Mouse (Mus musculus) ES-E14 (cell line): ENCODE results near the gene Timm50. TPM values are rescaled to one million over a fixed set of nuclear protein-coding genes. Genes with fewer than 3 reads are reported as not detected.

Experiments used
- DNase-seq: peaks from one replicate; pipeline ENCODE4 v3.0.0-alpha.2; 2013; ENCODE audit warnings: low read depth, low spot score
- H3K27ac ChIP-seq: 2 replicates; pipeline ENCODE4 v1.5.1; 2012; ENCODE audit warnings: low read depth, mild to moderate bottlenecking, low read length, moderate library complexity, mixed read lengths; ENCODE audit not compliant: poor library complexity, insufficient read depth, severe bottlenecking
- H3K36me3 ChIP-seq: 2 replicates; pipeline ENCODE4 v1.6.1; 2012; ENCODE audit warnings: mild to moderate bottlenecking, low read length, moderate library complexity, mixed read lengths; ENCODE audit not compliant: control insufficient read depth, poor library complexity, insufficient read depth, severe bottlenecking
- H3K4me1 ChIP-seq, 2 experiments: fragments of 150-350 bp in 1 of 2; sonication (generic) in 1 of 2; 2 replicates each; pipeline ENCODE4 v1.6.1; 2012; ENCODE audit warnings: low read length in 2 of 2, mild to moderate bottlenecking in 1 of 2, mixed read lengths in 1 of 2; ENCODE audit not compliant: control insufficient read depth in 2 of 2, insufficient read depth in 2 of 2, poor library complexity in 1 of 2
- H3K4me3 ChIP-seq, 2 experiments: fragments of 150-350 bp in 1 of 2; sonication (generic) in 1 of 2; 2 replicates each; pipeline ENCODE4 v1.5.1; 2012; ENCODE audit warnings: low read length in 2 of 2, low read depth in 1 of 2, mild to moderate bottlenecking in 1 of 2, mixed read lengths in 1 of 2; ENCODE audit not compliant: insufficient read depth in 1 of 2, poor library complexity in 1 of 2, severe bottlenecking in 1 of 2
- H3K9ac ChIP-seq: 2 replicates; pipeline ENCODE4 v1.6.1; 2012; ENCODE audit warnings: low read depth, mild to moderate bottlenecking, low read length, mixed read lengths; ENCODE audit not compliant: poor library complexity, insufficient read depth, severe bottlenecking
- H3K9me3 ChIP-seq: fragments of 150-350 bp; sonication (generic); 2 replicates; pipeline ENCODE4 v1.6.1; 2012; ENCODE audit warnings: low read depth, mild to moderate bottlenecking, low read length; ENCODE audit not compliant: control insufficient read depth, insufficient read depth
- CHD2 ChIP-seq: IDR thresholded peaks from 2 replicates; pipeline ENCODE4 v1.6.1; 2014; ENCODE audit warnings: mild to moderate bottlenecking, low read depth, low read length, inconsistent platforms
- HCFC1 ChIP-seq: IDR thresholded peaks from 2 replicates; pipeline ENCODE4 v1.6.1; 2012; ENCODE audit warnings: low read length, inconsistent platforms, borderline replicate concordance; ENCODE audit not compliant: insufficient read depth
- MAFK ChIP-seq: IDR thresholded peaks from 2 replicates; pipeline ENCODE4 v1.6.1; 2014; ENCODE audit warnings: mild to moderate bottlenecking, low read depth, low read length, inconsistent platforms; ENCODE audit not compliant: insufficient read depth
- ZC3H11A ChIP-seq: IDR thresholded peaks from 2 replicates; pipeline ENCODE4 v1.6.1; 2012; ENCODE audit warnings: low read depth, mild to moderate bottlenecking, inconsistent platforms, low read length, borderline replicate concordance
- ZNF384 ChIP-seq: IDR thresholded peaks from 2 replicates; pipeline ENCODE4 v1.6.1; 2012; ENCODE audit warnings: low read depth, low read length, inconsistent platforms
- in situ Hi-C, 2 experiments: fragments of 600-800 bp; cut with MboI; formaldehyde crosslinking; loops; one replicate each; pipeline ENCODE4 v1.15.1; 2025; ENCODE audit warnings: low sequenced_read_pairs in 2 of 2, inconsistent platforms in 1 of 2; ENCODE audit not compliant: unreplicated experiment in 2 of 2
- total RNA-seq: library from RNA; depleted of rRNA; stranded (reverse); fragments of 300-350 nt; gene quantifications from 2 replicates; pipeline ENCODE4 v1.2.3, GENCODE M21; 2012

Gene Timm50
- total RNA-seq, 1 experiment: 124 TPM

- H3K4me3 ChIP-seq: no peak overlapping the region
- no peaks in the 10 kb centered on the region for H3K9me3 ChIP-seq
- DNase-seq: no peak
- in situ Hi-C loops: no loop called here
- no peak overlapping the region for H3K27ac ChIP-seq
- TF ChIP-seq MAFK (no peak), ZC3H11A (no peak), HCFC1 (no peak), ZNF384 (no peak), CHD2 (no peak)
- peaks cover 2% of the 10 kb centered on the region; the same call in 1 of the 2 replicates for H3K36me3 ChIP-seq
- peaks cover 0 to 7% of the 10 kb centered on the region in 2 experiments; a peak in 2 of 4 replicates for H3K4me1 ChIP-seq
- no peak overlapping the region for H3K9ac ChIP-seq
Measured at GRCm38 (mm10) chr7:28271761-28272160, 40.1 kb downstream of the Timm50 start.

DNA sequence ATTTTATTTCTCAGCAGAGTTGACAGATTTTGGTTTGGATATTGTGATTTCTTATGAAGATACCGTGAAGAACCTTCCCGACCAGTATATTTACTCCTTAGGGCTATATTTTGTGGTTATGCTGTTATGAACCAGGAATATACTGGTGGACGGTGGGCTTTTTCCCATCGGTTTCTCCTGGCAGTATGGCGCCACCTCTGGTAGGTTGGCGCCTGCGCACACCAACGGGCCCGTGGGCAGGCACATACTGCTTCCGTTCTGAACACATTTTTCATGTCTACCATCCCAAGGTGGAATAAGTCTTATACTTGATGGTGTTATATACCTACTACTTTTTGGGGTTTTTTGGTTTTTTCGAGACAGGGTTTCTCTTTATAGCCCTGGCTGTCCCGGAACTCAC is 42.5 kb downstream of the Timm50 start:
- DNase-seq: no peak
- TF ChIP-seq HCFC1 (no peak), MAFK (no peak)
- Histone ChIP-seq H3K9me3 (no peaks in the 10 kb centered on the region), H3K4me1 (peaks cover 0 to 7% of the 10 kb centered on the region in 2 experiments; a peak in 2 of 4 replicates), H3K4me3 (peak overlapping the region; percentile 80 to 96; a peak in 3 of 4 replicates), H3K36me3 (peaks cover 2% of the 10 kb centered on the region; the same call in 1 of the 2 replicates), H3K27ac (no peak overlapping the region), H3K9ac (no peak overlapping the region)
- in situ Hi-C loops: loop anchor here in 1 of 2 experiments (10.0 kb wide), 1 partner anchor 65 kb away; no protein-coding TSS in a partner anchor

DNA sequence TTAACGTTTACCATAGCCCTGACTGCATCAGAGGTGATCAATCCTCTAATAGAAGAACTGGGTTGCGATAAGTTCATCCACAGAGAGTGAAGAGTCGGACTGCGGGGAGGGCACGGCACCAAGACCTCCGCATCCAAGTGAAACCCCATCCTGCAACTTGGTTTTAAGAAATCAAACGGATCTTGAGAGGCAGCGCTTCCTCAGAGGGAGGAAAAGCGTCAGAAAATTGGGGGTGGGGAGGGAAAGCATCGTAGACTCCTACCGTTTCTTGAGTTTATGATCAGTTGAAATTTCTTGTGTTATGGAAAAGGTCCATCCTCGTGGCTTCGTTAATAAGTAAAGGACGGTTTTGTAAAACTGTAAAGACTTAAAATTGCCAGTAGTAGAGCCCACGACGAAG is 43.3 kb downstream of the Timm50 start:
- peak overlapping the region; percentile 80 to 96 for H3K4me3 ChIP-seq
- in situ Hi-C loops: loop anchor here in 1 of 2 experiments (10.0 kb wide), 1 partner anchor 64 kb away; no protein-coding TSS in a partner anchor
- TF ChIP-seq MAFK: no peak
- TF ChIP-seq ZC3H11A: no peak
- TF ChIP-seq HCFC1: no peak
- TF ChIP-seq CHD2: no peak
- no peak for TF ChIP-seq ZNF384
- no peaks in the 10 kb centered on the region for H3K9me3 ChIP-seq
- H3K36me3 ChIP-seq: peaks cover 2% of the 10 kb centered on the region; the same call in 1 of the 2 replicates
- peaks cover 0 to 7% of the 10 kb centered on the region in 2 experiments; a peak in 2 of 4 replicates for H3K4me1 ChIP-seq
- DNase-seq: no peak
- peak overlapping the region; percentile 61 for H3K27ac ChIP-seq
- peak overlapping the region; percentile 99 for H3K9ac ChIP-seq

DNA sequence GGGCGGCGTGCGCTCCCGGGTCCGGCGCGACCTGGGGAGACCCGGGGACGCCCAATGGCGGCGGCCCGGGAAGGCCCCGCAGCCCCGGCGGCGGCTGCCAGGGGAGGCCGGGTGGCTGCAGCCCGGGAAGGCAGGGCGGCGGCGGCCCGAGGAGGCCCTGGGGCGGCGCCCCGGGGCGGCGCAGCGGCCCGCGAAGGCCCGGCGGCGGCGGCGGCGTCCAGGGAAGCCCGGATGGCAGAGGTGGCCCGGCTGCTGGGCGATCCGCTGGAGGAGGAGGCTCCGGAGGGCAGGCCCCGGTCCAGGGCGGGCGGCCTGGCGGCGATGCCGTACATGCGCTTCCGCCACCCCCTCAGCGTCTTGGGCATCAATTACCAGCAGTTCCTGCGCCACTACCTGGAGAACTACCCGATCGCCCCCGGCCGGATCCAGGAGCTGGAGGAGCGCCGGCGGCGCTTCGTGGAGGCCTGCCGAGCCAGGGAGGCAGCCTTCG is 43.8 kb downstream of the Timm50 start:
- peaks cover 2% of the 10 kb centered on the region; the same call in 1 of the 2 replicates for H3K36me3 ChIP-seq
- no peak for DNase-seq
- H3K4me3 ChIP-seq: peak overlapping the region; percentile 80 to 96
- peak overlapping the region; percentile 61 for H3K27ac ChIP-seq
- no peaks in the 10 kb centered on the region for H3K9me3 ChIP-seq
- peak overlapping the region; percentile 99 for H3K9ac ChIP-seq
- H3K4me1 ChIP-seq: peaks cover 4 to 7% of the 10 kb centered on the region in 2 experiments; a peak in 3 of 4 replicates
- TF ChIP-seq ZNF384 (no peak), MAFK (no peak), ZC3H11A (no peak), HCFC1 (no peak)
- in situ Hi-C loops: loop anchor here in 1 of 2 experiments (10.0 kb wide), 1 partner anchor 63 kb away; no protein-coding TSS in a partner anchor
